Mouse (Mus musculus): Measurements from ENCODE around the gene Ahdc1.
"Not testable (repeated sequence)": the region's sequence is repeated elsewhere in the genome, so short reads cannot be mapped to it uniquely, and the experiment has no call there.

Gene Ahdc1

DNA sequence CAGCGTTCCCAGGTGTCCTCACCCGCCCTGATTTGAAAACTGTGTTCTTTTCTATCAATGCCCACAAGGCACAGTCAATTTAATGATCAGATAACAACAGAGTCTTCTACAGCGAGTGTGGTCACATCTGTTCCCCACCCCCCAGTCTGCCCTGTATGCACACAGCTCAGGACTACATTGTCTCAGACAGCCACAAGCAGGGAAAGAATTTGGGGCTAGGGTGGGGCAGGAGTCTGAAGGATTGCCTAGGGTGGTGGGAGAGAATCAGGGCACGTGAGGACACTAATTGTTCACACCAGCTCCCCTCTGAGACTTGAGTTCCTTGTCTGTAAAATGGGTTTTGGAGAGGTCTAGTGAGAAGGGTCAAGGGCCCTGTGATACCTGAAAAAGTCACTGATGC lies 17.5 kb upstream of the Ahdc1 start:
- DNase-seq (ENCODE audit: low spot score in 2 of 2): no peak

DNA sequence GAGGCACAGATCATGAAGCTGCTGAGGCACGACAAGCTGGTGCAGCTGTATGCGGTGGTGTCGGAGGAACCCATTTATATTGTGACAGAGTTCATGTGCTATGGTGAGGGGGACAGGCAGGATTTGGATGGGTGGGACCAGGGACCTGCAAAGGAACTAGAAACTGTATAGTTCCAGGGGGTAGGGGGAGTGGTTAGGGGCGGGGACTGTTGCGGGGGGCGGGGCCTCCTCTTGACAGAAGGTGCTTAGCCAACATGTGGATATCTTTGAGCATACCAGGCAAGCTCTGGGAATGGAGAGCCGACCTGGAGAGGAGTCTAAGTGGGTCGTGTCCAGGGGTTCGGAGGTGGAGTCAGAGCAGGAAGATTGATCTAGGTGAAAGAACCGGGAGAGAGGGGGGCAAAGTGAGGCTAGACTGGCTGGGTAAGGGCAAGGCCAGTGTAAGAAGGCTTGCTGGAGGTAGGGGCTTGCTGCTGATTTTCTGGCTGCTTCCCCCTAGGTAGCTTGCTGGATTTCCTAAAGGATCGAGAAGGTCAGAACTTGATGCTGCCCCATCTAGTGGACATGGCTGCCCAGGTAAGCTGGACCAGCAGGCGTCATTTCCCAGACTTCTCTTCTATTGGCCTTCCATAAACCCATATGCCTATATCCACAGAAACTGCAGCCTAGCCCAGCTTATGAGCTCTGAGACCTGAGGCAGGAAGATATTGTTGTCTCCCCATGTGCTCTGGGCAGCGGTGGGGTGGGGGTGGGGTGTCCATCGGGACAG lies 13.4 kb upstream of the Ahdc1 start:
- no peak for DNase-seq (ENCODE audit: low spot score in 2 of 2)

DNA sequence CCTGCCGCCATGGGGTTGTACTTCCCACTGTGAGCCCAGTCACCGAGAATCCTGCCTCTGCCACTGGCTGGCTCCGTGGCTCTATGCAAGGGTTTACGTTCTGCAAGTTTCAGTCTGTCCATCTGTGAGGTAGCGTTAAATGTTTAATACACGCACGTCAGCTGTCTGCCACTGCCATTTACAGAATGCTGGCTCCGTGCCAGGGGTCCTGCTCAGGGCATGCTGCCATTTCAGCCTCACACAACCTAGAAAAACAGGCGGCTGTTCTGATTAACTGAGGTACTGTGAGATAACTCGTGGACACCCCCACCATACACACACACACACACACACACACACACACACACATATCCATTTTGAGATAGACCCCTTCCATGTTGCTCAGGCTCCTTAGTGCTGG lies 8.2 kb upstream of the Ahdc1 start:
- no peak for DNase-seq (ENCODE audit: low spot score in 2 of 2)

GRCm38 (mm10) chr4:133003316-133004018 lies 7.6 kb upstream of the Ahdc1 start:
- DNase-seq (ENCODE audit: low spot score in 2 of 2): no peak

- DNase-seq (ENCODE audit: low spot score in 2 of 2): peak; percentile 65 to 68
These were observed 5.8 kb upstream of the Ahdc1 start for GRCm38 (mm10) chr4:133005233-133005632.

GRCm38 (mm10) chr4:133005885-133006451 lies 5.1 kb upstream of the Ahdc1 start:
- not testable (repeated sequence) for DNase-seq (ENCODE audit: low spot score in 2 of 2)

- no peak for DNase-seq (ENCODE audit: low spot score in 2 of 2)
These were observed 3.3 kb upstream of the Ahdc1 start for GRCm38 (mm10) chr4:133007513-133008380.

- peak in 1 of 2 experiments; percentile 56 for DNase-seq (ENCODE audit: low spot score in 2 of 2)
These were observed 1.9 kb upstream of the Ahdc1 start for GRCm38 (mm10) chr4:133009131-133009530.

- DNase-seq (ENCODE audit: low spot score in 2 of 2): no peak
These were observed 1.4 kb upstream of the Ahdc1 start for GRCm38 (mm10) chr4:133009676-133010075.

DNA sequence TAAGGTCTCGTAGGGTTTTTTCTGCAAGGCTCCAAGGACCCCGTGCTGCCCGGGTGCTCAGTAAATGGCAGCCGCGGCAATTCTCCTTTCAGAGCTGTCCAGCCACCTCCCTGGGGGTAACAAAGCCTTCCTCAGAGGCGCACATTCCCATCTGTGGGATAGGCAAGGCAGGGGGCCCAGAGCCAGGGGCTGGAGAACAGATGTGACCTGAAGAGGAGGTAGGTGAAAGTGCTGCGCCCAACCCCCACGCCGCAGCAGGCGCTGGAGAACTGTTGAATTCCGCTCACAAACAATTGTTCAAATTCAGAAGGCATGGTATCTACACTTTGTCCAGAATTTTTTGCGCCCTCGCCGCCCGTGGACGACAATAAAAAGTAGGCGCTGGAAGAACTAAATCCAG lies 449 bp upstream of the Ahdc1 start:
- no peak for DNase-seq (ENCODE audit: low spot score in 2 of 2)

GRCm38 (mm10) chr4:133011821-133012775 lies 1.0 kb downstream of the Ahdc1 start:
- DNase-seq (ENCODE audit: low spot score in 2 of 2): peak; percentile 48 to 54

DNA sequence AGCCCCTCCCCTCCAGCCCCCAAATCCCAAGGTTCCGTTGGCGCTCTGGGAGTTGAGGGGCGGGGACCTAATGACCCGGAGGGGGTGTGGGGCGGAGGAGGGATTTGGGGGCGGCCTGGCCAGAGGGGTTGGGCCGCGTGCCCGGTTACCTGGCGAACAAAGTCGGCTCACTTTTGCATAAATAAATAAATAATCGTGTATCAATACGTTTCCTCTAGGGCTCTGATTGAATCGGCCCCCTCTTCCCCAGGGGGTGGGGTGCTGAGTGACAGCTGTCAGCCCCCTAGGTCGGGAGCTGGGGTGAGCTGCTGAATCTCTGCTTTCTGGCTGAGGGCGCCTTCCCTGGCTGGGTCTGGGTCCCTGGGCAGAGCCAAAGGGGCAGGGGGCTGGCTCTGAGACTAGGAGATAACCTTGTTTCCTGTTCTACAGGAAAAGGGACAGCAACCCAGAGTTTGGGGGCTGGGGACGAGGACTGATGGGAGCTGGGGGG lies 1.8 kb downstream of the Ahdc1 start:
- DNase-seq (ENCODE audit: low spot score in 2 of 2): no peak

DNA sequence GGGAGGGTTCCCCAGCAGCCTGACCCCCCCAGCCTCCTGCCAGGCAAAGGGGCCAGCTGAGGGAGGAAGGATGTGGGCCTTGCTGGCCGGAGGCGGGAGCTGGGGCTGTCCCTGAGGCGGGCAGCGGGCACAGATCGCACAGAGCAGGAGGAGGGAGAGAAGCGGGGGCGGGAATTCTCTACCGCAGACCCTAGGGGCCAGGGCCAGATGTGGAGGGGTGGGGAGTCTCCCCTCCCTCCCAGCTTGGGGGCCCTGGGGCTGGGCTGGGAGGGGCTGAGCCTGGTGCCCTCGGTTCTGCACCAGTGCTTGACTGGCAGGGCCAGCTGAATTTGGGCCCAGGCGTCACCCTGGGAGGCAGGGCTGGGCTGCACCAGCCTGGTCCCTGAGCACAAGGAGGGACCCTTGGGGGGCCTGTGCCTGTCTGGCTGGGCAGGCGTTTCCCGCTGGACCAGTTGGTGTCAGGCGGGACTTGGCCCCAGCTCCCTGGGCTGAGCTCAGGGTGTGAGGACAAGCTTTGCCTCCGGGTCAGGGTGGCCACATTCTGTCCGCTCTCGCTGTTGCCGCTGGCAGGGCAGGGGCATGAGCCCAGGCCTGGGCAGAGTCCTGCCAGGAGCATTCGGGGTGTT lies 2.3 kb downstream of the Ahdc1 start:
- peak; percentile 48 to 65 for DNase-seq (ENCODE audit: low spot score in 2 of 2)

GRCm38 (mm10) chr4:133014088-133014487 lies 3.0 kb downstream of the Ahdc1 start:
- no peak for DNase-seq (ENCODE audit: low spot score in 2 of 2)

DNA sequence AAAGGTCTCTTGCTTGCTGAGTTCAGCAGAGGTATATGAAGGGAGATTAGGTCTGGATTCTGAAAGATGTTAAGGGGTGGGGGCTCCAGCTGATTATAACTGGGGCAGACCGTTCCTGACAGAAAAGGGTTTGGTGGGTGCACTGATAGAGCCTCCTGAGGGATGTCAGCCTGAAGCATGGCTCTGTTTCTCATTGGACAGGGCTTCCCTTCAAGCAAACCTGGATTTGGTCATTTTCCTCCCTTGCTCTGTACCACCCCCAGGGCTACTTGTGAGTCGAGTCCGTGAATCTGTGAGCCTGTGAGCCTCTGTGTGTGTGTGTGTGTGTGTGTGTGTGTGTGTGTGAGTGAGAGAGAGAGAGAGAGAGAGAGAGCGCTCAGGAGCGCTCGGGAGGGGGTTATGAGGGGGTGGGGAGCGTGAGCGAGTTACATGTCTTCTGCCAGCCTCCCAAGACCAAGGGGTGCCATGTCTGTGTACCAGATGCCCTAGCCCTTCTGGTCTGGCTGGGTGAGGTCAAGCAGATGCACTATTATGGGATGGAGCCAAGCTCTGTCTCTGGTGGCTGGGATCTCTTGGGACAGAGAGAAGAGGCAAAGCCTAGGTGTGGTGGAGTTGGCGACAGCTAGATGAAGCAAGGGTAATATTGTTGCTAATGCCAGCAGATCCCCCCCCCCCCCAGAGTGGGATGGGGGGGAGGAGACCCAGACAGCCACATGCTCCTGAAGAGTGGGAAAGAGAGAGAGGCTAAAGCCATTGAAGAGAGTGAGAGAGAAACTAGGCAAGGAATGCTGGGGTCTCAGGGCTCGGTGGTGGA lies 4.0 kb downstream of the Ahdc1 start:
- DNase-seq (ENCODE audit: low spot score in 2 of 2): no peak

- no peak for DNase-seq (ENCODE audit: low spot score in 2 of 2)
These were observed 4.9 kb downstream of the Ahdc1 start for GRCm38 (mm10) chr4:133015710-133016651.

GRCm38 (mm10) chr4:133016677-133017415 lies 5.8 kb downstream of the Ahdc1 start:
- no peak for DNase-seq (ENCODE audit: low spot score in 2 of 2)
